Comparison of ENCODE assay signal across 30 mouse cellular contexts in the genomic region with DNA sequence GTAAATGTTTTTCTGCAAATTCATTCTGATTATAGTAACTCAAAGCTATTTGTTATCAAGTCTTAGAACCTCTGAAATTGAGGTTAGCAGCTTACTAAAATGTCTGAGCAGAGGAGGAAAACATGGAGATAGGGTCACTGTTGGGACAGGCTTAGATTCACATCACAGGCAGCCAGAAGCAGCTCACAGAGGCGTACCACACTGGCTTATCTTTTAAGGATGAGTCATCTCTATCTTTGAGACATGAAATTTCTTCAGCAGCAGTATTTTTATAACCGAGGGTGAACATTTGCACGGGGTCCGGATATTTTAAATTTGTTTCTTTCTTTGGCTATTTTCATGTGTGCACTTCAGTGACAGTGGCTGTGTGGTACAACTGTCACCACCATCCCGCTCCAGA. TPM values are rescaled to one million over a fixed set of nuclear protein-coding genes. Genes with fewer than 3 reads are reported as not detected.
DNase-seq lines count a peak whose midpoint lies in the region; ATAC-seq lines count a peak whose summit lies in the region.
"Had no signal": no experiment of that assay in that cellular context is flagged by ENCODE, and none has a peak within 500 bp of the region (broad histone marks: within the 10 kb centered on the region; RNA-seq: fewer than 3 reads in every experiment).

No protein-coding gene starts in this region.

- no peak overlapping the region for H3K9ac ChIP-seq in hindbrain, embryonic 16.5 days (ENCODE audit: low read depth, low read length)
- H3K9ac ChIP-seq: embryonic facial prominence, embryonic 12.5 days; embryonic facial prominence, embryonic 15.5 days; forebrain, embryonic 15.5 days; heart, embryonic 12.5 days; heart, embryonic 15.5 days; hindbrain, embryonic 13.5 days had no signal

- no peak overlapping the region for H3K4me2 ChIP-seq in hindbrain, embryonic 16.5 days (ENCODE audit: low read length)
- H3K4me2 ChIP-seq: embryonic facial prominence, embryonic 12.5 days; embryonic facial prominence, embryonic 15.5 days; forebrain, embryonic 15.5 days; heart, embryonic 12.5 days; heart, embryonic 15.5 days; hindbrain, embryonic 13.5 days had no signal

- ATAC-seq in hindbrain, embryonic 16.5 days: no peak
- ATAC-seq: forebrain, embryonic 15.5 days; hindbrain, postnatal 0 days; inflammation-experienced regulatory T-cells, adult 6 months; intestine, embryonic 16.5 days had no signal

- no peaks in the 10 kb centered on the region for H3K27me3 ChIP-seq in hindbrain, embryonic 16.5 days (replicated peaks; ENCODE audit: control insufficient read depth, insufficient read depth, low read length)
- H3K27me3 ChIP-seq: CH12.LX; embryonic facial prominence, embryonic 12.5 days; embryonic facial prominence, embryonic 15.5 days; forebrain, embryonic 15.5 days; heart, embryonic 12.5 days; heart, embryonic 15.5 days; hindbrain, embryonic 13.5 days had no signal

- no peak overlapping the region for H3K4me3 ChIP-seq in hindbrain, embryonic 16.5 days (ENCODE audit: low read length)
- H3K4me3 ChIP-seq: embryonic facial prominence, embryonic 12.5 days; embryonic facial prominence, embryonic 15.5 days; forebrain, embryonic 15.5 days; heart, embryonic 12.5 days; heart, embryonic 15.5 days; hindbrain, embryonic 10.5 days; hindbrain, embryonic 13.5 days had no signal

- WGBS in hindbrain, embryonic 16.5 days: 90% methylated on average over 5 of the region's 5 CpGs

- peak; percentile 3 to 33 for DNase-seq in adrenal gland, adult (ENCODE audit: inconsistent age in 2 of 2, low spot score in 1 of 2)
- no peak for DNase-seq in adrenal gland, postnatal 14 days
- DNase-seq in heart, adult 11 months: peak; percentile 48
- no peak for DNase-seq in heart, adult 18-20 months
- DNase-seq in 416B (ENCODE audit: low read depth): peak; percentile 47
- DNase-seq: adrenal gland, adult 8-10 months; adrenal gland, postnatal 36 days; B cell, adult 2 months; cerebellum, adult 11 months; cerebellum, adult 2 months; cerebellum, adult 9-11 months; cerebellum, postnatal 25 days; gastrocnemius, postnatal 10 days; gastrocnemius, postnatal 36 days; heart, postnatal 10 days; heart, postnatal 36 days; kidney, adult 18-20 months had no signal

- H3K27ac ChIP-seq in hindbrain, embryonic 16.5 days (ENCODE audit: low read depth, low read length): no peak overlapping the region
- H3K27ac ChIP-seq: embryonic facial prominence, embryonic 12.5 days; embryonic facial prominence, embryonic 15.5 days; forebrain, embryonic 15.5 days; heart, embryonic 15.5 days; hindbrain, embryonic 10.5 days; hindbrain, embryonic 13.5 days; hindbrain, postnatal 0 days had no signal

- H3K4me1 ChIP-seq in hindbrain, embryonic 16.5 days (ENCODE audit: control insufficient read depth, insufficient read depth, low read depth, low read length): no peaks in the 10 kb centered on the region
- H3K4me1 ChIP-seq: embryonic facial prominence, embryonic 12.5 days; embryonic facial prominence, embryonic 15.5 days; forebrain, embryonic 15.5 days; heart, embryonic 12.5 days; heart, embryonic 15.5 days; hindbrain, embryonic 10.5 days; hindbrain, embryonic 13.5 days had no signal

- no peaks in the 10 kb centered on the region for H3K36me3 ChIP-seq in hindbrain, embryonic 16.5 days (ENCODE audit: control insufficient read depth, insufficient read depth, low read length)
- H3K36me3 ChIP-seq: embryonic facial prominence, embryonic 12.5 days; embryonic facial prominence, embryonic 15.5 days; forebrain, embryonic 15.5 days; G1E; heart, embryonic 12.5 days; heart, embryonic 15.5 days; hindbrain, embryonic 10.5 days; hindbrain, embryonic 13.5 days had no signal

- H3K9me3 ChIP-seq in hindbrain, embryonic 16.5 days (ENCODE audit: control insufficient read depth, low read length): no peaks in the 10 kb centered on the region
- H3K9me3 ChIP-seq: embryonic facial prominence, embryonic 12.5 days; embryonic facial prominence, embryonic 15.5 days; forebrain, embryonic 15.5 days; G1E; heart, embryonic 12.5 days; heart, embryonic 15.5 days; hindbrain, embryonic 10.5 days; hindbrain, embryonic 13.5 days had no signal

RNA-seq across cellular contexts. Expression of a gene that starts 56.0 kb away (rescaled TPM):
- 31.8 and 41.2 TPM in 2 replicates for total RNA-seq in adrenal gland, postnatal 14 days (2021)
- total RNA-seq in heart, adult 18-20 months (2021): 10 to 100 TPM in 1 of 2 experiments, 1 to 10 TPM in 1; 9.3 to 14.2 TPM
- polyA plus RNA-seq in hindbrain, embryonic 16.5 days (2015; fragmentation: Nextera tagmentation; extraction: Ambion mirVana): 101 and 108 TPM in 2 replicates

Comparison
In these comparisons a context has a peak if more than half of its experiments do, and no peak if none do; other contexts are left out.
1. DNase-seq: peak in adrenal gland, adult (2 of 2), heart, adult 11 months (single experiment) and 416B (single experiment); none in adrenal gland, postnatal 14 days (single experiment) and heart, adult 18-20 months (0 of 2).